Mouse (Mus musculus) CH12.LX (cell line): ENCODE measurements at regions not wholly inside any gene's neighbourhood (a gene's known extent, or its start where the extent isn't known, plus 50 kb on each side); places are given as distances from the start of the nearest gene placed in this dataset.

Source experiments
- CHD2 ChIP-seq: IDR thresholded peaks from 2 replicates; pipeline ENCODE4 v1.6.1; 2011; ENCODE audit warnings: low read length, improper control_type of control experiment
- CTCF ChIP-seq, 2 experiments: IDR thresholded peaks in 1 of 2; conservative IDR thresholded peaks in 1 of 2; 2 replicates each; pipeline ENCODE4 v1.5.1; 2011 to 2012; ENCODE audit warnings: low read depth in 2 of 2, low read length in 2 of 2, improper control_type of control experiment in 1 of 2, inconsistent platforms in 1 of 2, mild to moderate bottlenecking in 1 of 2, moderate library complexity in 1 of 2
- ETS1 ChIP-seq: conservative IDR thresholded peaks from 2 replicates; pipeline ENCODE4 v1.6.1; 2012; ENCODE audit warnings: low read depth, mild to moderate bottlenecking, inconsistent platforms, low read length, improper control_type of control experiment, moderate library complexity
- JUND ChIP-seq: conservative IDR thresholded peaks from 2 replicates; pipeline ENCODE4 v1.6.1; 2011; ENCODE audit warnings: low read depth, low read length, improper control_type of control experiment
- MAFK ChIP-seq: IDR thresholded peaks from 2 replicates; pipeline ENCODE4 v1.6.1; 2011; ENCODE audit warnings: low read length, improper control_type of control experiment; ENCODE audit not compliant: insufficient replicate concordance
- POLR2A ChIP-seq: IDR thresholded peaks from 2 replicates; pipeline ENCODE4 v1.6.1; 2011; ENCODE audit warnings: low read depth, mild to moderate bottlenecking, improper control_type of control experiment, low read length
- RCOR1 ChIP-seq: conservative IDR thresholded peaks from 2 replicates; pipeline ENCODE4 v1.6.1; 2012; ENCODE audit warnings: low read depth, mild to moderate bottlenecking, inconsistent platforms, low read length, improper control_type of control experiment
- USF1 ChIP-seq: IDR thresholded peaks from 2 replicates; pipeline ENCODE4 v1.6.1; 2014; ENCODE audit warnings: low read depth, mild to moderate bottlenecking, inconsistent platforms, low read length, improper control_type of control experiment

DNA sequence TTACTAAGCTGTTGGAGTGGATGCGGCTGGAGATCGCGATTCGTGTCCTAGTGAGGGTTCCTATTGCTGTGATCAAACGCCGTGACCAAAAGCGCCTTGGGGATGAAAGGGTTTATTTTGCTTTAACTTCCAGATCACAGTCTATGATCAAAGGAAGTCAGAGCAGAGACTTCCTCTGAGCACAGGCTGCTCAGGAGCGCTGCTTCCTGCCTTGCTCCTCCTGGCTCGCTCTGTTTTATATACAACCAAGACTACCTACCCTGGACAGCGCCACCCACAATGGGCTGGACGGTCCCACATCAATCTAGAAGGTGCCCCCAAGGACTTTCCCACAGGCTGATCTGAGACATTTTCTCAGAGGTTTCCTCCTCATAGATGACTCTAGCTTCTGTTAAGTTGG is 126.6 kb upstream of the Dlk1 start:
- TF ChIP-seq CTCF (conservative IDR thresholded peaks at IDR 0.05 in 1 of 2, IDR thresholded peaks at IDR 0.05 in 1 of 2; ENCODE audit: low read depth in 2 of 2, low read length in 2 of 2) (no peak), RCOR1 (no peak), POLR2A (no peak), MAFK (no peak), USF1 (no peak), JUND (no peak), CHD2 (no peak), ETS1 (no peak)
